Comparison of ENCODE assay signal across 27 mouse cellular contexts in genomic region chr13:70713331-70713730, GRCm38 (mm10).
DNase-seq lines count a peak whose midpoint lies in the region; ATAC-seq and TF ChIP-seq lines count a peak whose summit lies in the region.
"Had no signal": no experiment of that assay in that cellular context is flagged by ENCODE, and none has a peak within 500 bp of the region (broad histone marks: within the 10 kb centered on the region; RNA-seq: fewer than 3 reads in every experiment).

No protein-coding gene starts in this region.

- H3K27ac ChIP-seq in layer of hippocampus, adult 2 months, result peak overlapping the region; percentile 71
- peak overlapping the region; percentile 96 for H3K27ac ChIP-seq in embryonic fibroblast, embryonic 13.5 days (ENCODE audit: insufficient read depth, low read length)
- no peak overlapping the region for H3K27ac ChIP-seq in forebrain, embryonic 15.5 days (replicated peaks)
- H3K27ac ChIP-seq: embryonic facial prominence, embryonic 13.5 days; heart, embryonic 13.5 days; hindbrain, embryonic 14.5 days had no signal

- TF ChIP-seq POLR2A in embryonic fibroblast, embryonic 13.5 days (IDR thresholded peaks at IDR 0.05; ENCODE audit: low read depth, low read length), result no peak

- no peak for TF ChIP-seq CTCF in layer of hippocampus, adult 2 months (conservative IDR thresholded peaks at IDR 0.05)
- no peak for TF ChIP-seq CTCF in embryonic fibroblast, embryonic 13.5 days (IDR thresholded peaks at IDR 0.05; ENCODE audit: borderline replicate concordance, insufficient read depth, low read length)

- 83% methylated on average over 5 of the region's 5 CpGs for WGBS in forebrain, embryonic 15.5 days

- H3K4me3 ChIP-seq in layer of hippocampus, adult 2 months, result no peak overlapping the region
- H3K4me3 ChIP-seq in embryonic fibroblast, embryonic 13.5 days (ENCODE audit: insufficient read depth, low read length), result no peak overlapping the region
- H3K4me3 ChIP-seq in forebrain, embryonic 15.5 days, result no peak overlapping the region
- H3K4me3 ChIP-seq: embryonic facial prominence, embryonic 13.5 days; heart, embryonic 13.5 days had no signal

- no peaks in the 10 kb centered on the region for H3K36me3 ChIP-seq in forebrain, embryonic 15.5 days
- H3K36me3 ChIP-seq: embryonic facial prominence, embryonic 13.5 days; heart, embryonic 13.5 days had no signal

- H3K4me2 ChIP-seq in forebrain, embryonic 15.5 days (replicated peaks), result no peak overlapping the region
- H3K4me2 ChIP-seq: embryonic facial prominence, embryonic 13.5 days; heart, embryonic 13.5 days; hindbrain, embryonic 14.5 days had no signal

- no peak overlapping the region for H3K9ac ChIP-seq in forebrain, embryonic 15.5 days (replicated peaks)
- H3K9ac ChIP-seq: embryonic facial prominence, embryonic 13.5 days; heart, embryonic 13.5 days; hindbrain, embryonic 14.5 days had no signal

- no peaks in the 10 kb centered on the region for H3K9me3 ChIP-seq in forebrain, embryonic 15.5 days
- H3K9me3 ChIP-seq: embryonic facial prominence, embryonic 13.5 days; heart, embryonic 13.5 days had no signal

- no peak for ATAC-seq in forebrain, embryonic 15.5 days (replicated peaks)
- ATAC-seq: activated CD4-positive, CD25-positive, alpha-beta regulatory T cell, adult 4 months; CD4-positive, CD25-positive, alpha-beta regulatory T cell, adult 4 months; inflammation-experienced regulatory T-cells, adult 6 months; intestine, postnatal 0 days had no signal

- no peak for DNase-seq in layer of hippocampus, adult 2 months (ENCODE audit: low spot score in 2 of 2)
- no peak for DNase-seq in layer of hippocampus, postnatal 10 days (ENCODE audit: low spot score in 2 of 2)
- DNase-seq in 3T3-L1 (ENCODE audit: low read depth, low spot score) (peak; percentile 94), NIH3T3 (ENCODE audit: low read depth) (peak; percentile 91)
- DNase-seq in kidney, adult 9 months, result no peak
- DNase-seq in ovary, postnatal 36 days (ENCODE audit: low spot score), result no peak
- DNase-seq: adrenal gland, postnatal 10 days; adrenal gland, postnatal 36 days; B cell, adult 2 months; cerebellum, adult 11-12 months; cerebellum, adult 8-10 months; cerebellum, postnatal 10 days; cerebellum, postnatal 36 days; gastrocnemius, postnatal 25 days; heart, adult 18-20 months; heart, postnatal 14 days; heart, postnatal 4 days; kidney, adult 2 months had no signal

- H3K27me3 ChIP-seq in forebrain, embryonic 15.5 days, result no peaks in the 10 kb centered on the region
- H3K27me3 ChIP-seq: heart, embryonic 13.5 days had no signal

- peaks cover 8% of the 10 kb centered on the region for H3K4me1 ChIP-seq in embryonic fibroblast, embryonic 13.5 days (ENCODE audit: control insufficient read depth, insufficient read depth, low read length)
- H3K4me1 ChIP-seq in forebrain, embryonic 15.5 days, result peaks cover 13% of the 10 kb centered on the region

Comparison
In these comparisons a context has a peak if more than half of its experiments do, and no peak if none do; other contexts are left out.
1. DNase-seq: peak in 3T3-L1 (single experiment) and NIH3T3 (single experiment); none in layer of hippocampus, adult 2 months (0 of 2), layer of hippocampus, postnatal 10 days (0 of 2), kidney, adult 9 months (single experiment) and ovary, postnatal 36 days (single experiment).